Mouse (Mus musculus) left cerebral cortex, postnatal 4 days (tissue): ENCODE measurements around the gene Olfr785. TPM values are rescaled to one million over a fixed set of nuclear protein-coding genes. Genes with fewer than 3 reads are reported as not detected.
"Not testable (repeated sequence)": the region's sequence is repeated elsewhere in the genome, so short reads cannot be mapped to it uniquely, and the experiment has no call there.

Source experiments
- DNase-seq: peaks from one replicate; pipeline ENCODE4 v3.0.0-alpha.2; 2022
- intact Hi-C: fragments of 180-260 bp; cut with DNase I; formaldehyde crosslinking; loops from one replicate; pipeline ENCODE4 v1.15.1; 2025
- total RNA-seq, 2 experiments: library from RNA; stranded (reverse); gene quantifications; 2 replicates each; pipeline ENCODE4 v1.2.3; 2021

The Olfr785 gene
- not detected for total RNA-seq

GRCm38 (mm10) chr10:129405126-129405525 lies at the start of gene Olfr785:
TSS of gene Olfr785 (plus strand) at chr10:129405426.
- intact Hi-C loops = no loop called here
- DNase-seq = no peak

GRCm38 (mm10) chr10:129356496-129356895 lies 48.7 kb upstream of the Olfr785 start:
- intact Hi-C loops, DNase-seq: not testable (repeated sequence)

- no peak for DNase-seq
- intact Hi-C loops = no loop called here
Measured at GRCm38 (mm10) chr10:129357307-129357706, 47.9 kb upstream of the Olfr785 start.

GRCm38 (mm10) chr10:129374051-129374450 lies 31.2 kb upstream of the Olfr785 start:
- DNase-seq, intact Hi-C loops: not testable (repeated sequence)

- DNase-seq = no peak
- intact Hi-C loops = no loop called here
Measured at GRCm38 (mm10) chr10:129383783-129384182, 21.4 kb upstream of the Olfr785 start, which contains the start of gene Olfr784. TSS of gene Olfr784 (plus strand) at chr10:129384083.

- intact Hi-C loops = no loop called here
Measured at GRCm38 (mm10) chr10:129400892-129401291, 4.3 kb upstream of the Olfr785 start.

GRCm38 (mm10) chr10:129427006-129427405 lies 21.8 kb downstream of the Olfr785 start, which contains the start of gene Olfr786:
TSS of gene Olfr786 (plus strand) at chr10:129427306.
- no peak for DNase-seq
- intact Hi-C loops = no loop called here

More at GRCm38 (mm10) chr10:129400892-129401291, 4.3 kb upstream of the Olfr785 start:
- DNase-seq = no peak

Other genes starting within 250 kb of the Olfr785 start
- not detected for gene Olfr771, start 240.7 kb upstream of the Olfr785 start, total RNA-seq
- not detected for gene Olfr772, start 227.5 kb upstream of the Olfr785 start, total RNA-seq
- gene Olfr773, start 218.0 kb upstream of the Olfr785 start, total RNA-seq = not detected
- not detected for gene Olfr774, start 169.2 kb upstream of the Olfr785 start, total RNA-seq
- gene Olfr775, start 157.0 kb upstream of the Olfr785 start, total RNA-seq = not detected
- not detected for gene Olfr776, start 146.3 kb upstream of the Olfr785 start, total RNA-seq
- not detected for gene Olfr777, start 133.9 kb upstream of the Olfr785 start, total RNA-seq
- not detected for gene Olfr780, start 87.3 kb upstream of the Olfr785 start, total RNA-seq
- gene Olfr781, start 76.6 kb upstream of the Olfr785 start, total RNA-seq = not detected
- gene Olfr782, start 56.6 kb upstream of the Olfr785 start, total RNA-seq = not detected
- under 1 TPM; 0.26 to 0.32 TPM for gene Olfr784, start 21.3 kb upstream of the Olfr785 start, total RNA-seq
- gene Olfr786, start 21.9 kb downstream of the Olfr785 start, total RNA-seq = not detected
- gene Olfr787, start 56.4 kb downstream of the Olfr785 start, total RNA-seq = not detected
- not detected for gene Olfr788, start 65.6 kb downstream of the Olfr785 start, total RNA-seq
- not detected for gene Olfr789, start 79.3 kb downstream of the Olfr785 start, total RNA-seq
- not detected for gene Olfr790, start 93.1 kb downstream of the Olfr785 start, total RNA-seq
- not detected for gene Olfr791, start 116.4 kb downstream of the Olfr785 start, total RNA-seq
- not detected for gene Olfr792, start 133.7 kb downstream of the Olfr785 start, total RNA-seq
- gene Olfr794, start 162.2 kb downstream of the Olfr785 start, total RNA-seq = not detected
- gene Olfr796, start 207.1 kb downstream of the Olfr785 start, total RNA-seq = not detected
- gene Olfr798, start 222.5 kb downstream of the Olfr785 start, total RNA-seq = not detected
- not detected for gene Olfr799, start 232.1 kb downstream of the Olfr785 start, total RNA-seq